Mouse (Mus musculus) ES-Bruce4 (cell line): ENCODE results near the gene Ccne1. TPM values are rescaled to one million over a fixed set of nuclear protein-coding genes. Genes with fewer than 3 reads are reported as not detected.

Experiments
- H3K27ac ChIP-seq: 2 replicates; pipeline ENCODE4 v1.5.1; 2012; ENCODE audit warnings: low read length, inconsistent platforms; ENCODE audit not compliant: insufficient read depth
- H3K27me3 ChIP-seq: 2 replicates; pipeline ENCODE4 v1.6.1; 2012; ENCODE audit warnings: mild to moderate bottlenecking, low read length, inconsistent platforms; ENCODE audit not compliant: control insufficient read depth, poor library complexity, insufficient read depth, severe bottlenecking
- H3K36me3 ChIP-seq: 2 replicates; pipeline ENCODE4 v1.6.1; 2012; ENCODE audit warnings: inconsistent platforms, mild to moderate bottlenecking, low read length, moderate library complexity; ENCODE audit not compliant: control insufficient read depth, poor library complexity, insufficient read depth, severe bottlenecking
- H3K4me1 ChIP-seq: one replicate; pipeline ENCODE4 v1.8.1; 2011; ENCODE audit warnings: low read length; ENCODE audit not compliant: control insufficient read depth, insufficient read depth
- H3K4me3 ChIP-seq: 2 replicates; pipeline ENCODE4 v1.5.1; 2011; ENCODE audit warnings: low read depth, mild to moderate bottlenecking, low read length
- H3K9ac ChIP-seq: 2 replicates; pipeline ENCODE4 v1.6.1; 2012; ENCODE audit warnings: low read depth, mild to moderate bottlenecking, inconsistent platforms; ENCODE audit not compliant: poor library complexity, severe bottlenecking
- H3K9me3 ChIP-seq: replicated peaks from 2 replicates; pipeline ENCODE4 v1.6.1; 2012; ENCODE audit warnings: mild to moderate bottlenecking, low read length, inconsistent platforms; ENCODE audit not compliant: control insufficient read depth, poor library complexity, insufficient read depth, severe bottlenecking
- CTCF ChIP-seq: IDR thresholded peaks from one replicate; pipeline ENCODE4 v1.8.1; 2011; ENCODE audit warnings: low read depth, low read length
- EP300 ChIP-seq: IDR thresholded peaks from 2 replicates; pipeline ENCODE4 v1.6.1; 2011; ENCODE audit warnings: low read depth, low read length; ENCODE audit not compliant: insufficient read depth
- POLR2A ChIP-seq: IDR thresholded peaks from one replicate; pipeline ENCODE4 v1.8.1; 2011; ENCODE audit warnings: low read length; ENCODE audit not compliant: insufficient read depth
- polyA plus RNA-seq: library from polyadenylated mRNA; stranded (reverse); fragments of >200 nt; gene quantifications from 2 replicates; pipeline ENCODE4 v1.2.4, GENCODE M21; 2011; ENCODE audit warnings: low read depth; ENCODE audit not compliant: missing spikeins, insufficient read depth, insufficient read length

Gene Ccne1
- polyA plus RNA-seq, 1 experiment, result 105 TPM

DNA sequence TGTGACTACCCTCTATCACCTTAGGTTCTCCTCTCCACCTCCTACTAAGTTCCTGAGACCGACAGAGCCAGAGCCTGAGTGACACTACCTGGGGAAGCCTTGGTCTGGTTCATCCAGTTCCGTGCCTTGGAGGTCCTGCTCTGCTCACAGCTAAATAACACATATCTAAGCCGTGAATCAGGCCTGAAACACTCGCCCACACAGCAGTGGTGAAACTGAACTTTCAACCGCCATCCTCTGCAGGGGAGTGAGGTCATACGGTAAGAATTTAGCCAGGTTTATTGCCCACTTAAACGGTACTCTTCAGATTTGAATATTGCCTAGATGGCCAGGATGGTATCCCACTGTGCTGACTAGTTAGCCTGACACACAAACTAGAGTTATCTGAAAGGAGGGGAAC, 30.1 kb downstream of the Ccne1 start:
- no peaks in the 10 kb centered on the region for H3K4me1 ChIP-seq

DNA sequence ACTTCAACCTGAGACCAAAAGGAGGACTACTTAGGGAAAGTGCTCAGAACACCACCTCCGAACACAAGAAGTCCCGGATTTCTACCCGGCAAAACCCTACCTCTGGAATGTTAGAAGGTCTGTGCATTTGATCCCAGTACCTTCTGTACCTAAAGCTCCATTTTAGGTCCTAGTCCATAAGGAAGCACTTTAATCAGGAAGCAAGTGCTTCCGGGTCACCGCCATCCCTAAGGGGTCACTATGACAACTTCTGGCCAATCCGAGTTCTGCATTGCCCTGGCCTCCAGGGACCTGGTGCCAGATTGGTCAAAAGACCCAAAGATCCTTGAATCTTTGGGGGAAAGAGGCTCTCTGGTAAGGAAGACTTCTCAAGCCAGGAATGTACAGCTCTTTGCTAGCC, 31.8 kb downstream of the Ccne1 start:
- Histone ChIP-seq H3K27me3 (no peaks in the 10 kb centered on the region), H3K4me3 (peak overlapping the region; percentile 94), H3K4me1 (no peaks in the 10 kb centered on the region), H3K36me3 (no peaks in the 10 kb centered on the region), H3K27ac (peak overlapping the region; percentile 46; the same call in 1 of the 2 replicates), H3K9ac (peak overlapping the region; percentile 69), H3K9me3 (no peaks in the 10 kb centered on the region)
- TF ChIP-seq POLR2A, result no peak
- no peak for TF ChIP-seq CTCF
- no peak for TF ChIP-seq EP300

More for the DNA sequence above, 30.1 kb downstream of the Ccne1 start:
- TF ChIP-seq EP300 (no peak), CTCF (no peak), POLR2A (no peak)
- H3K9ac ChIP-seq, result no peak overlapping the region
- no peak overlapping the region for H3K4me3 ChIP-seq
- no peaks in the 10 kb centered on the region for H3K9me3 ChIP-seq
- no peaks in the 10 kb centered on the region for H3K27me3 ChIP-seq
- H3K36me3 ChIP-seq, result no peaks in the 10 kb centered on the region
- no peak overlapping the region for H3K27ac ChIP-seq

DNA sequence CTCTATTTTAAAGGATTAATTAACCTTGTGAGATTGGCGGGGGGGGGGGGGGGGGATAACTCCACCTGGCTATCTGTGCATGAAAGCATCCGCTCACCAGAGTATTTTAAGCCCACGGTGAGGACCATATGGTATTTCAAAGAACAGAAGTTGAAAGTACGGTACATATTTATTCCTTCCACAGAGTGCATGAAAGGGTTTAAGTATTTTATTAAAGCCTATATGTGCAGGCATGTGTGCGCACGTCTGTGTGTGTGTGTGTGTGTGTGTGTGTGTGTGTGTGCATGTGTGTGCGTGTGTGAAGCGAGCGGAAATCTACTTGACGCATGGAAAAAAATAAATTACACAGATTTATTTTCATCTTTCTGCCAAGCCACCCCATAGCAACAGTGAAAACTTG, 32.4 kb downstream of the Ccne1 start:
- no peak overlapping the region for H3K27ac ChIP-seq
- no peaks in the 10 kb centered on the region for H3K9me3 ChIP-seq
- H3K4me1 ChIP-seq, result no peaks in the 10 kb centered on the region
- H3K36me3 ChIP-seq, result no peaks in the 10 kb centered on the region
- H3K9ac ChIP-seq, result peak overlapping the region; percentile 69
- no peaks in the 10 kb centered on the region for H3K27me3 ChIP-seq
- no peak for TF ChIP-seq POLR2A
- TF ChIP-seq EP300, result no peak
- TF ChIP-seq CTCF, result no peak
- H3K4me3 ChIP-seq, result peak overlapping the region; percentile 94

DNA sequence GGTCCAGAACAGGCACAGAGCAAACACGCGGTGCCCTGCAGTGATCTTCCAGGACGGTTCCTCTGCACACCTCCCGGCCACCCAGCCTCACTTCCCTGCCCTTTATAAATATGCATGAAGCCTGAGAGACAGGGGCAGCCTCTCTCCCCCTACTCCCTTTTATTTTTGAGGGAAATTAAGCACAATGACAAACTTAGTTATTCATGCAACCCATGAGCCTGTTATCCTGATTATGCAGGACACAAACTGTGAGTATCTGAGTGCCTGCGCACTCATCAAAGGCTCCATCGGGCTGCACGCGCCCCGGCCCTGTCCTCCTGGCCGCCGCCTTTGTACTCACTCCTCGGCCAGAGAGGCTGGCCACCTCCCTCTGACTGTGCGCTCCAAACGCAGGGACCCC, 32.8 kb downstream of the Ccne1 start:
- peak overlapping the region; percentile 69 for H3K9ac ChIP-seq
- peak overlapping the region; percentile 57 for H3K4me3 ChIP-seq
- no peaks in the 10 kb centered on the region for H3K4me1 ChIP-seq
- no peaks in the 10 kb centered on the region for H3K9me3 ChIP-seq
- peak overlapping the region; percentile 51; the same call in 1 of the 2 replicates for H3K27ac ChIP-seq
- no peaks in the 10 kb centered on the region for H3K36me3 ChIP-seq
- TF ChIP-seq CTCF, result no peak
- no peak for TF ChIP-seq EP300
- no peak for TF ChIP-seq POLR2A
- no peaks in the 10 kb centered on the region for H3K27me3 ChIP-seq

DNA sequence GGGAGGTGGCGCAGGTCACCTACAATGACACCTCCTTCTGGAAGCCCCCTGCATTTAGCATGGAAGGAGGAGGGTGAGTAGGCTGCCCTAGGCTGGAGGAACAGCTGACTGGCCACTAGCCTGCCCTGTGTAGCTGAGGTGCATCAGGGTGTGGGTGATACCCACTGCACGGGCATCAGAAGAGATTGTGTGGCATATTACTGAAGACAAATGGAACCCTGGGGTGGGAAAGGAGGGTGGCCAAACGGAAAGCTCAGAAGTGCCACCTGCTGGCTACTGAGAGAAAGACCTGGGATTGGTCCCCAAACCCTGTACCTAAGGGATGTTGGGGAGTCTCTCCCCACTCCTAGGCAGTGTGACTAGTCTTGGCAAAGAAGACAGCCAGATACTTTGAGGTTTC, 33.6 kb downstream of the Ccne1 start:
- H3K4me3 ChIP-seq, result no peak overlapping the region
- no peaks in the 10 kb centered on the region for H3K9me3 ChIP-seq
- no peak overlapping the region for H3K9ac ChIP-seq
- H3K4me1 ChIP-seq, result no peaks in the 10 kb centered on the region
- H3K27ac ChIP-seq, result no peak overlapping the region
- H3K36me3 ChIP-seq, result no peaks in the 10 kb centered on the region
- H3K27me3 ChIP-seq, result no peaks in the 10 kb centered on the region
- TF ChIP-seq CTCF (peak; percentile 67), POLR2A (no peak), EP300 (no peak)

DNA sequence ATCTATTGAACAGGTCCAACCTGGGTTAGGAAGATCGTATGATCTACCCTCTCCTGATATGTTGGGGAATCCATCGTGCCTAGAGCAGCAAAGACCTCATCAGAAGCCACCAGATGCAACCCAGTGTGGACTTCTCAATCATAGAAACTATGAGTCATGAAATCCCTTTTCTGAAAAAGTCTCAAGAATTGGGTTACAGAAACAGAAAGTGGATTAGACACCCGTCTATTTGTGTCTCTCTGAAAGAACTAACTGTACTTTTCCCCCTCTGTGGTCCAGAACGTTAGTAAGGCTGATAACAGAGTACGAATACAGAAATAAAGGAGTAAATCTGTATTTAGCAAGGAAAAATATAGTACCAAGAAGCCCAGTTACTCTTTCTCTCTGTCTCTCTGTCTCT, 36.3 kb downstream of the Ccne1 start:
- Histone ChIP-seq H3K9ac (no peak overlapping the region), H3K36me3 (no peaks in the 10 kb centered on the region), H3K27me3 (no peaks in the 10 kb centered on the region), H3K27ac (no peak overlapping the region), H3K4me1 (no peaks in the 10 kb centered on the region), H3K9me3 (no peaks in the 10 kb centered on the region), H3K4me3 (no peak overlapping the region)
- no peak for TF ChIP-seq EP300
- TF ChIP-seq CTCF, result no peak
- no peak for TF ChIP-seq POLR2A
